Mouse (Mus musculus) megakaryocyte, embryonic 14.5 days (primary cell): ENCODE measurements around the gene Slc35f6. TPM values are rescaled to one million over a fixed set of nuclear protein-coding genes. Genes with fewer than 3 reads are reported as not detected.
A peak's percentile ranks its signal among the peaks of the same experiment; 100 is the strongest.

Experiments used
- H3K27me3 ChIP-seq: replicated peaks from 2 replicates; pipeline ENCODE3; 2012; ENCODE audit warnings: inconsistent platforms
- H3K36me3 ChIP-seq: replicated peaks from 2 replicates; pipeline ENCODE3; 2012; ENCODE audit warnings: low read length, inconsistent platforms, mixed read lengths
- H3K4me1 ChIP-seq: 2 replicates; pipeline ENCODE4 v1.6.1; 2012; ENCODE audit warnings: inconsistent platforms
- H3K4me3 ChIP-seq: replicated peaks from 2 replicates; pipeline ENCODE3; 2012; ENCODE audit warnings: moderate library complexity, mild to moderate bottlenecking, inconsistent platforms
- H3K9me3 ChIP-seq: 2 replicates; pipeline ENCODE4 v1.6.1; 2012; ENCODE audit warnings: inconsistent platforms
- FLI1 ChIP-seq: IDR thresholded peaks from 2 replicates; pipeline ENCODE4 v1.6.1; 2012; ENCODE audit warnings: low read length, inconsistent platforms, mixed read lengths
- GATA1 ChIP-seq: IDR thresholded peaks from 3 replicates; pipeline ENCODE4 v1.6.1; 2012; ENCODE audit warnings: mixed read lengths, low read length, inconsistent platforms, borderline replicate concordance
- polyA plus RNA-seq: library from polyadenylated mRNA; stranded (reverse); fragments of >175 nt; gene quantifications from 2 replicates; pipeline ENCODE4 v1.2.3, GENCODE M21; 2012; ENCODE audit warnings: low replicate concordance; ENCODE audit not compliant: insufficient read depth

The Slc35f6 gene
- polyA plus RNA-seq, 1 experiment: 13.4 TPM

DNA sequence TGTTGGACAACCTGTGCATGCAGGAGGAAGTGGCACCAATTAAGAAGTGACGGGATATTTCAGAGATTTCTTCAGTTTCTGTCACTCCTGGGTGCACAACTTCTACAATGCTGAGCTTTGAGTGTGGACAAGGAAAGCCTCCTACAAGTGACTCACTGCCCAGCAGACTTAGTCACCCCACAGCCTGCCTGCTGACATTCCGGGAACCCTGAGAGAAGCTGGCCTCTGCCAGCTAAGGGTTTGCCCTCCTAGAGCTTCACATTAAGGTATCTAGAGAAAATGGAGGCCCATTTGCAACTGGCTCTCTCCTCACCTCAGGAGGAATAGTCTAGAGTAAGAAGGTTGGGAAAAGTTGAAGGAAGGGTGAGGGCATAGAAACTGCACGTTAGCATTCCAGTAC is 3.8 kb downstream of the Slc35f6 start:
- H3K27me3 ChIP-seq: no peaks in the 10 kb centered on the region
- H3K4me1 ChIP-seq: peaks cover 81% of the 10 kb centered on the region
- peaks cover 54% of the 10 kb centered on the region for H3K36me3 ChIP-seq
- no peak overlapping the region for H3K4me3 ChIP-seq
- TF ChIP-seq GATA1 (no peak), FLI1 (no peak)
- H3K9me3 ChIP-seq: no peaks in the 10 kb centered on the region

DNA sequence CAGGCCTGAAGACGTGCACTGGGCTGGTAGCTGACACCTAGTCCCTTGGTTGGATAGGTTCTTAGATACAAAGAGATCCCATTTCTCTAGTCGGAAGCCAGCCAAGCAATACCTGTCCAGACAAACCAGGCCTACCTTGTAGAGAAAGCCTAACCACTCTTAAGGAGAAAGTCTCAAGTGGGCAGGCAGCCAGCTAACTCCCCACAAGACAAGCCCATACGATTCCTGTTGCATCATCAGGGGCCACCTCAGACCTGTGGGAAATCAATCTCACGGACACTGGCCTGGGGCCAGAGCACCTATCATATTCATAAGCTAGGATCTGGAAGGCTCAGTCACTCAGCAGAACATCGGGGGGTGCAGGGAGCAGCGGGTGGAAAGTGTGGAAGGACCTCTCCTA is 5.5 kb downstream of the Slc35f6 start:
- TF ChIP-seq FLI1 (no peak), GATA1 (no peak)
- Histone ChIP-seq H3K4me1 (peaks cover 79% of the 10 kb centered on the region), H3K36me3 (peaks cover 70% of the 10 kb centered on the region), H3K27me3 (no peaks in the 10 kb centered on the region), H3K9me3 (no peaks in the 10 kb centered on the region), H3K4me3 (no peak overlapping the region)

DNA sequence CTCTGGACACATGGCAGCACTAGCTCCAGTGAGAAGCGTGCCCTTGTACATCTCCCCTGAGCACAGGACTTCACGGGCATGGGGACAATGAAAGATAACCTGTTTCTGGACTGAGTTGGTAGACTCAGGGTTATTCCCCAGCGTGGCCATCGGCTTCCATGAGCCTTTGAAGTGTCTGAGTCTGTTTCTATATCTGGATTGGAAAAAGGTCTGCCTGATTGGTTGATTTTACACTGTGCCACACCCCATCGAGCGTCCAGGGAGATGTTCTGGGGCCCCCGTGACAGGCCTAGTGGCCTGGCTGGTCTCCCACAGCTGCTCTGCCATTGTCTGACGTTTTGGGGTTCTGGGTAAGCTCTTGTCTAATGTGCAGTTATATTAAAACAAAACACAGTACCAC is 7.3 kb downstream of the Slc35f6 start:
- peaks cover 61% of the 10 kb centered on the region for H3K4me1 ChIP-seq
- peaks cover 77% of the 10 kb centered on the region for H3K36me3 ChIP-seq
- H3K9me3 ChIP-seq: 0 out of 2 replicates have a peak, but pooled peaks cover under 1% of the 10 kb centered on the region
- TF ChIP-seq FLI1: no peak
- H3K27me3 ChIP-seq: no peaks in the 10 kb centered on the region
- no peak overlapping the region for H3K4me3 ChIP-seq

DNA sequence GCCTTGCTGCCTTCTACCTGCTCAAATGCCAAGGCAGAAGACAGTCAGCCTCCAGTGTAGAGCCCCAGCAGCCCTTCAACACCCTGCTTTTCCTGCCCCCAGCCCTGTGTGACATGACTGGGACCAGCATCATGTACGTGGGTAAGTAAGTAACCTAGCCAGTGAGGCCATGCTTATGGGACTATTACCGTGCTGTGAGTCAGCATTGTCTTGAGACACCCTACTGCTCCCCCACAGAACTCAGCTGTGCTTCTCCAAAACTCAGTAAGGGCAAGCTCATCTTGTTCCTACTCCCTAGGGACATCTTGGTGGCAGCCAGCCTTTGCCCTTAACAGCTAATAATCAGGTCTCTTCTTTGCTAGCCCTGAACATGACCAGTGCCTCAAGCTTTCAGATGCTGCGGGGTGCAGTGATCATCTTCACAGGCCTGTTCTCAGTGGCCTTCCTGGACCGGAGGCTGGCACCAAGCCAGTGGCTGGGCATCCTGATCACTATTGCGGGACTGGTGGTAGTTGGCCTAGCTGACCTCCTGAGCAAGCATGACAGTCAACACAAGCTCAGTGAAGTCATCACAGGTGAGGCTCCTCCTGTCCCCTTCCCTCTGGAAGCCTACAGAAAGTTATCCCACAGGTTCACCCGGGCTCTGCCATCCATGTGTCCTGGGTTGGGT is 7.9 kb downstream of the Slc35f6 start:
- TF ChIP-seq GATA1 (no peak), FLI1 (no peak)
- Histone ChIP-seq H3K27me3 (no peaks in the 10 kb centered on the region), H3K36me3 (peaks cover 77% of the 10 kb centered on the region), H3K4me3 (peak overlapping the region; percentile 34), H3K4me1 (peaks cover 55% of the 10 kb centered on the region), H3K9me3 (peaks cover 6% of the 10 kb centered on the region)

DNA sequence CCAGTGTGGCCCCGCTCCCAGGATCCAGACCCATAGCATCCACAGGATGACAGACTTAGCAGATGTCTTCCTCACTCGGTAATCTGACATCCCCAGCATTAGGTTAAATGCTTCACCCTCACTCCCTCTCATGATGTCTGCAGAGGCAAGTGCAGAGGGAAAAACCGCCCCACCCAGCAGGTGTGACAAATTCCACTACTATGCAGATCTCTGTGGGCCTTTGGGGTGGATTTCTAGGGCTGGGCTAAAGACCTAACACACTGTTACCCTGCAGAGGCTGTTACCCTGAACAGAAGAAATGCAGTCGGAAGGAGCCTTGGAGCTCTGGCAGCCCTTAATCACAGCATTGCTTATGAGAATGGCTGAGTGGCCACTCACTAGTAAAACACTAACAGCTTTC is 11.3 kb downstream of the Slc35f6 start:
- H3K4me1 ChIP-seq: peaks cover 35% of the 10 kb centered on the region
- H3K36me3 ChIP-seq: peaks cover 52% of the 10 kb centered on the region
- H3K27me3 ChIP-seq: no peaks in the 10 kb centered on the region
- H3K4me3 ChIP-seq: no peak overlapping the region
- TF ChIP-seq FLI1: no peak
- no peak for TF ChIP-seq GATA1
- H3K9me3 ChIP-seq: peaks cover 20% of the 10 kb centered on the region

DNA sequence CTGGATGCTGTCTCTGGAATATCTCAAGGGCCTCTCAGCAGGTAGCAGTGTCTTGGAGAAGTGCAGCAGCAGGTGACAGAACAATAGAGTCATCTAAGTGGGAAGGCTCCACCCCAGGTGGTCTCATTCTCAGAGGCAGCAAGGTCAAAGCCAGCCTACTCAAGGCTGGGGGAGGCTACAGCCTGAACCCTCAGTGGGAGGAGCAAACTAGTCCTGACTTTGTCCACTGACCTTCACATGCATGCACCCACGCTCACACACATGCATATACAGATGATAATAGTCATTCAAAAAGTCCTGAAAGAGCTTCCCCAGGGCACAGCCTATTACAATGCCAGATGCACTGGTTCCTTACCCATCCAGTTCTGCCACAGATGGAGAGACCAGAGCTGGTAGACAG is 12.5 kb downstream of the Slc35f6 start:
- H3K27me3 ChIP-seq: no peaks in the 10 kb centered on the region
- TF ChIP-seq FLI1 (no peak), GATA1 (no peak)
- peaks cover 40% of the 10 kb centered on the region for H3K36me3 ChIP-seq
- H3K4me1 ChIP-seq: peaks cover 28% of the 10 kb centered on the region
- no peak overlapping the region for H3K4me3 ChIP-seq
- H3K9me3 ChIP-seq: peaks cover 20% of the 10 kb centered on the region

DNA sequence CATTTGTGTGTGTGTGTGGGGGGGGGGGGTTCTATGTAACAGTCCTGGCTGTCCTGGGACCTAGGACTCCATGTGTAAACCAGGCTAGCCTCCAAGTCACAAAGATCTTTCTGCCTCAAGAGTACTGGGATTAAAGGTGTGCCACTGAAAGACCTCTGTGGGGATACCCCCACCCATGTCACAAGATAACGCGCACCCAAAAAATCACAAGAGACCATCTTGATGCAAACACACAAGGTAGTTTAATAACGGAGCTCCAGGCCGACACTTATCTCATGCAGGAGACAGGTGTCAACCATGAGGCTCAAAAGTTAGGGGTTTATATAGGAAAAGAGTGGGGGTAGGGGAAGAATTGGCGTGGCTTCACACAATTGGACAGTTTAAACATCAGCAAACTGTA is 13.1 kb downstream of the Slc35f6 start:
- Histone ChIP-seq H3K36me3 (peaks cover 35% of the 10 kb centered on the region), H3K9me3 (peaks cover 20% of the 10 kb centered on the region), H3K27me3 (no peaks in the 10 kb centered on the region), H3K4me3 (no peak overlapping the region), H3K4me1 (peaks cover 23% of the 10 kb centered on the region)
- no peak for TF ChIP-seq GATA1
- TF ChIP-seq FLI1: no peak

DNA sequence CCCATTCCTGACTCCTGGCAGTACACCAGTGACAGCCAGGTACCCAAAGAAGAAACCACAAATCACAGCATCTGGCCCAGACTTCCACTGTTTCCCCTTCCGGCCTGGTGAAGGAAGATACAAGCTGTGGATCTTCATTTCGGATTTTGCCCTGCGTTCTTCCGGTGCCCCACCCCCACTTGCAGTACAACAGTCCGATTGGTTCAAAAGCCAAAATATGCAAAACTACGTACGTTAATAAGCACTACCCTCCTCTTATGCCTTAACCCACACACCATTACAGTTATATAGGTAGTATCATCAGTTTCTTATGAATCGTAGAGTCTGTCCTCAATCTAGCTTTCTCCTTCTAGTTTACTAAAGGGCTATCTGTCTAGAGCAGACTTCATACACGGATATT is 17.6 kb downstream of the Slc35f6 start:
- no peak for TF ChIP-seq FLI1
- TF ChIP-seq GATA1: no peak
- Histone ChIP-seq H3K4me3 (no peak overlapping the region), H3K27me3 (no peaks in the 10 kb centered on the region)

DNA sequence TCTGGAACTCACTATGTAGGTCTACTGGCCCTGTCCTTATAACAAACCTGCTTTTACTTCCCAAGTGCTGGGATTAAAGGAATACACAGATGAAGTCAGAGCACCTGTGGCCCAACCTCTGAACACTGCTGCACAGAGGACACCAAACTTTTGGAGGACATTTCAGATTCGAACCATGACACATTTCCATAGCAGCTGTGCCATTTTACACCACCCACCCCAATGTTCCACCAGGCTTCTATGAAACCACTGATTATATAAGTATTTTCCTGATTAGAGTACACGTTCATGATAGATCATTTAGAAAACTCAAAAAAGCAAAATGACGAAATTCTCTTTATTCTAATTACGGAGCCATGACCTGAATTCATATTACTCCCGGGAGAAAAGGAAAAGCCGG is 18.2 kb downstream of the Slc35f6 start:
- H3K36me3 ChIP-seq: peaks cover 26% of the 10 kb centered on the region
- H3K4me3 ChIP-seq: peak overlapping the region; percentile 98
- H3K4me1 ChIP-seq: peaks cover 39% of the 10 kb centered on the region
- TF ChIP-seq FLI1 (no peak), GATA1 (no peak)
- H3K9me3 ChIP-seq: peaks cover 10% of the 10 kb centered on the region
- no peaks in the 10 kb centered on the region for H3K27me3 ChIP-seq

More for the DNA sequence above, 17.6 kb downstream of the Slc35f6 start:
- peaks cover 39% of the 10 kb centered on the region for H3K4me1 ChIP-seq
- H3K9me3 ChIP-seq: peaks cover 16% of the 10 kb centered on the region
- H3K36me3 ChIP-seq: peaks cover 20% of the 10 kb centered on the region

DNA sequence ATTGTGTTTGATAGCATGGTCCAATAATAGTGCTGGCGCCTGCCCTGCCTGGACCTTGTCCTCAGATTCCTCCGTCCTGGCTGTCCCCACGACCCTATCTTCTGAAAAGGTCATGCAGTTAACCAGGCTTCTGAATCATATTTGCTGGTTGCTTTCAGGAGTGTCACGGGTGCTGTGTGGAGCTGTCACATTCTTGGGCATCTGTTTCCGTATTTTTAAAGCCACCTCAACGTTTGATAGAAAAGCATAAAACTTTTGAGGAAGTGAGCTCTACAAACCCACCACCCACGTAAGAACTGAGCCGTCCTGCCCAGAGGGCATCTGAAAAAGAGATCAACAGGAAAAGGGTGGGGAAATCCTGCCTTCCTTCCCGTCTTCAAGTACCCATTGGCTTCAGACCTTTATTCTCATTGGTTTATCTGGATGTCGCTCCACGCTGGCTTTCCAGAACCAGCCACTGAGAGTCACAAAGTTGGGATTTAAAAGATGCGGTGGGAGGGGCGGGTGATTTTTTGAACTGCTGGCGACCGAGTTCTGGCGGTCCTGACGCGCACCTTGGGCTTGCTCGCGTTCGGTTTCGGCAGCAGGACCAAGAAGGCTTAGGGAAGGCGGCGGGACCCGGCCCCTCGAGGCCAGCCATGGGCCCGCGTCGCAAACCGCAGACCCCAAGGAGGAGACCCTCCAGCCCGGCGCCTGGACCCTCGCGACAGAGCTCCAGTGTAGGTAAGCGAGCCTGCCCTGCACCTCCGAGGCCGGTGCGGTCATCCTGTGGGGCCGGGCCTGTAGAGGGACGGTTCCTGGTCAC is 18.9 kb downstream of the Slc35f6 start, which contains the start of gene Cenpa:
TSS of gene Cenpa (plus strand) at position 387 of the 805 bp plus-strand sequence.
- Histone ChIP-seq H3K4me3 (peak within 1 kb of the TSS; percentile 98), H3K36me3 (peaks cover 31% of the 10 kb centered on the region), H3K9me3 (peaks cover 4% of the 10 kb centered on the region), H3K27me3 (no peaks in the 10 kb centered on the region), H3K4me1 (peaks cover 39% of the 10 kb centered on the region)
- TF ChIP-seq FLI1 (no peak), GATA1 (no peak)
